Mouse (Mus musculus) forebrain, embryonic 13.5 days (tissue): ENCODE measurements around the gene Sppl2a. TPM values are rescaled to one million over a fixed set of nuclear protein-coding genes. Genes with fewer than 3 reads are reported as not detected.

ENCODE experiments used
- ATAC-seq: fragments of 200-750 bp; cut with Nextera tagmentation; 2 replicates; pipeline ENCODE4 v1.8.0; 2017
- H3K27ac ChIP-seq: fragments of 300-500 bp; sonication (generic); 2 replicates; pipeline ENCODE4 v1.5.1; 2015; ENCODE audit warnings: inconsistent platforms, mild to moderate bottlenecking, moderate library complexity
- H3K27me3 ChIP-seq: fragments of 300-500 bp; sonication (generic); 2 replicates; pipeline ENCODE4 v1.6.1; 2015; ENCODE audit warnings: mild to moderate bottlenecking, inconsistent platforms
- H3K36me3 ChIP-seq: fragments of 300-500 bp; sonication (generic); 2 replicates; pipeline ENCODE4 v1.6.1; 2015; ENCODE audit warnings: mild to moderate bottlenecking, inconsistent platforms; ENCODE audit not compliant: poor library complexity, severe bottlenecking
- H3K4me1 ChIP-seq: fragments of 300-500 bp; sonication (generic); 2 replicates; pipeline ENCODE4 v1.6.1; 2015; ENCODE audit warnings: inconsistent platforms
- H3K4me2 ChIP-seq: fragments of 300-500 bp; sonication (generic); 2 replicates; pipeline ENCODE4 v1.6.1; 2015; ENCODE audit warnings: inconsistent platforms, mild to moderate bottlenecking, moderate library complexity
- H3K4me3 ChIP-seq: fragments of 300-500 bp; sonication (generic); 2 replicates; pipeline ENCODE4 v1.5.1; 2015; ENCODE audit warnings: mild to moderate bottlenecking, inconsistent platforms
- H3K9ac ChIP-seq: fragments of 300-500 bp; sonication (generic); 2 replicates; pipeline ENCODE4 v1.6.1; 2015; ENCODE audit warnings: mild to moderate bottlenecking, inconsistent platforms
- H3K9me3 ChIP-seq: fragments of 300-500 bp; sonication (generic); replicated peaks from 2 replicates; pipeline ENCODE4 v1.6.1; 2016; ENCODE audit warnings: inconsistent platforms
- WGBS: fragments of 180-500 bp; shearing (Covaris S2); methylation state at CpG from one replicate; pipeline ENCODE4 v1.1.7; 2015; 5-methylcytosine and 5-hydroxymethylcytosine counted together
- microRNA-seq: library from miRNA; unstranded; fragments of <30 nt; microRNA quantifications from one replicate; pipeline ENCODE4, GENCODE M21; 2016
- polyA plus RNA-seq: library from polyadenylated mRNA; unstranded; fragments of >200 nt; fragmentation: Nextera tagmentation; extraction: Ambion mirVana; gene quantifications from 2 replicates; pipeline ENCODE4 v1.2.1, GENCODE M21; 2015

Sppl2a gene
- polyA plus RNA-seq, 1 experiment from 2014 or later: 37.6 TPM

DNA sequence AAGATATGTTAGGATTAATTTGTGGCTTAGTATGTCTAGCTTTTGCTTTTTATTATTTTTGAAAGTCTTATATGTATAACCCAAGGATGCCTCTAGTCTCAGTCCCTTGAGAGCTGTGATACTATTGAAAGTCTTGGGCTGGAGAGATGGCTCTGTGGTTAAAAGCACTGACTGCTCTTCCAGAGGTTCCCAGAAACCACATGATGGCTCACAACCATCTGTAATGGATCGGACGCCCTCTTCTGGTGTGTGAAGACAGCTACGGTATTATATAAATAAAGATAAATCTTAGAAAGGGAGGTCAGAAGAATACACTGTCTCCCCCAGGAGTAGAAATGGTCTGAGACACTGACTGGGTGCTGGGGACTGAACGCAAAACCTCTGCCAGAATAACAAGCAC, 88.3 kb downstream of the Sppl2a start:
- H3K9ac ChIP-seq: no peak overlapping the region
- H3K27ac ChIP-seq: no peak overlapping the region
- peaks cover 48% of the 10 kb centered on the region for H3K36me3 ChIP-seq
- no peak for ATAC-seq
- no peaks in the 10 kb centered on the region for H3K9me3 ChIP-seq
- no peaks in the 10 kb centered on the region for H3K27me3 ChIP-seq
- WGBS: 91% methylated on average over 4 of the region's 4 CpGs
- H3K4me1 ChIP-seq: no peaks in the 10 kb centered on the region
- H3K4me3 ChIP-seq: no peak overlapping the region
- no peak overlapping the region for H3K4me2 ChIP-seq

Small RNA genes lying within 50 kb of the gene (microRNA-seq; reads per million reads assigned to microRNA genes)
- 1.6 reads per million for gene Mir3473g

Other genes starting within 250 kb of the Sppl2a start
- 28.9 and 30.8 TPM in 2 replicates for gene Usp8, start 225.9 kb downstream of the Sppl2a start, polyA plus RNA-seq
- 2.2 and 3.3 TPM in 2 replicates for gene Usp50, start 149.8 kb downstream of the Sppl2a start, polyA plus RNA-seq
- gene Trpm7, start 57.0 kb downstream of the Sppl2a start, polyA plus RNA-seq: 41.3 and 46.3 TPM in 2 replicates
- 10.7 and 11.7 TPM in 2 replicates for gene Ap4e1, start 75.5 kb upstream of the Sppl2a start, polyA plus RNA-seq
- gene Blvra, start 137.4 kb upstream of the Sppl2a start, polyA plus RNA-seq: 22.3 and 24.1 TPM in 2 replicates
- gene Ncaph, start 200.7 kb upstream of the Sppl2a start, polyA plus RNA-seq: 74.9 and 77.1 TPM in 2 replicates
- gene Itpripl1, start 210.2 kb upstream of the Sppl2a start, polyA plus RNA-seq: 19.6 and 19.9 TPM in 2 replicates